Mouse (Mus musculus): ENCODE data around the gene Ktn1. TPM values are rescaled to one million over a fixed set of nuclear protein-coding genes. Genes with fewer than 3 reads are reported as not detected.

Ktn1 gene
- total and polyA plus RNA-seq, 2 experiments from 2014 or later = 55.3 to 79.9 TPM

DNA sequence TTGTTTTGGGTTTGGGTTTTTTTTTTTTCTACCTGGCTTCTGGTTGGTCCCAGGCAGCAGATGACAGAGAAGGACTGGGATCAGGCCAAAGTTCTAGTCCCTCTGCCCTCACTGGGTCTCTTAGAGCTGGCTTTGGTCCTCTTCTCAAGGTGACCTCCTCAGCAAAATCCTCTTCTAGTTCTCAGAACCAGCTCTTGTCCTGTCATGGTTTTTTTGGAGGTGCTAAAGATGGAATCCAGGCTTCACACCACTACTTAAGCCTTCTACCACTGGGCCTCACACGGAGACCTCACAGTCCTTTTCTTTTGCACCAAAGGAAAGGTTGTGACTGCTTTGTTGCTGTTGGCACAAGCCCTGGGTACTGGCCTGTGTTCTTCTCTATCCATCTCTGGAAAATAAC, 15.8 kb upstream of the Ktn1 start:
- Histone ChIP-seq H3K9me3 (ENCODE audit: low read length) (no peaks in the 10 kb centered on the region), H3K27me3 (ENCODE audit: insufficient read depth, low read length) (no peaks in the 10 kb centered on the region), H3K4me2 (ENCODE audit: low read depth) (no peak overlapping the region), H3K4me3 (ENCODE audit: low read depth, low read length) (no peak overlapping the region), H3K9ac (no peak overlapping the region), H3K27ac (ENCODE audit: low read depth, low read length) (no peak overlapping the region), H3K4me1 (ENCODE audit: insufficient read depth) (no peaks in the 10 kb centered on the region), H3K36me3 (ENCODE audit: insufficient read depth) (no peaks in the 10 kb centered on the region)
- ATAC-seq (no peak), DNase-seq (no peak)
- WGBS = 77% methylated on average over 1 of the region's 1 CpGs
- no peak for TF ChIP-seq CTCF (IDR thresholded peaks at IDR 0.05; ENCODE audit: low read depth)

DNA sequence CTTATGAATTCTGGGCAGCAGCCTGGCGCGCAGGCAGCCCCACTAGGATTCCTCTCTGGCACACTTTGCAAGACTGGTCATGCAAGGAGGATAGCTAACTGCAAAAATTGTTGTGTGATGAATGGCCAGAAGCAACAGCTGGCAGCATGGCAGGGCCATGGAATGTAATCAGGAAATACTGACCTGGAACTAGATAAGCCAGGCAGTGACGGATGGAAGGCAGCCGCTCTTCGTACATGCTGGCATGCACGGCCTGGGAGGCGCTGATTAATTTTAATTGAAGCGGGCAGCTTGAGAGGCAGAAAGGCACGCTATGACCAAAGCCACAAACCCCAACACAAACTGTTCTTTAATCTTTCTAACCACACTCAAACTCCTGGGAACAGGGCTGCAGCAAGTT, 13.8 kb upstream of the Ktn1 start:
- Histone ChIP-seq H3K9ac (no peak overlapping the region), H3K4me1 (ENCODE audit: insufficient read depth) (no peaks in the 10 kb centered on the region), H3K4me2 (ENCODE audit: low read depth) (no peak overlapping the region), H3K27me3 (ENCODE audit: insufficient read depth, low read length) (no peaks in the 10 kb centered on the region), H3K4me3 (ENCODE audit: low read depth, low read length) (no peak overlapping the region), H3K27ac (ENCODE audit: low read depth, low read length) (no peak overlapping the region), H3K36me3 (ENCODE audit: insufficient read depth) (no peaks in the 10 kb centered on the region), H3K9me3 (ENCODE audit: low read length) (no peaks in the 10 kb centered on the region)
- WGBS = 64% methylated on average over 9 of the region's 9 CpGs
- no peak for DNase-seq
- ATAC-seq = no peak
- TF ChIP-seq CTCF (IDR thresholded peaks at IDR 0.05; ENCODE audit: low read depth) = no peak

DNA sequence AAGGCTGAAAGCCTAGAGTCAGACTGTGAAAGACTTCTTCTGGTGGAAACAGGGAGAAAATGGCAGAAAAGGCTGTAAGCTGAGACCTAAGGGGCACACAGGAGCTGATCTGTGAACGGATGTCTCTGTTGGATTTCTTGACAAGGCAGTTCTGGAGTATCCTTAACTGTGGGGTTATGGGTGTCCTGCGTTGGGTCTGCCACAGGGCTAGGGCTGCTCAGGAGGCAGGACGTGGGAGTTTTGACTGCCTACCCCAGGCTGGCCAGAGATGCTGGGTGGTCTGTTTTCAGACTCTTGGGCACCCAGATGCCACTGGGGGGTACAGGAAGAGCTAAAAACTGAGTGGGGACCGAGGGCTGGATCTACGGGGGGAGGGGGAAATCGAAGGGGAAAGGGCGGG, 13.4 kb upstream of the Ktn1 start:
- ATAC-seq = no peak
- WGBS = 82% methylated on average over 7 of the region's 7 CpGs
- DNase-seq = no peak
- TF ChIP-seq CTCF (IDR thresholded peaks at IDR 0.05; ENCODE audit: low read depth) = no peak
- no peak overlapping the region for H3K9ac ChIP-seq
- no peak overlapping the region for H3K4me2 ChIP-seq (ENCODE audit: low read depth)
- no peaks in the 10 kb centered on the region for H3K9me3 ChIP-seq (ENCODE audit: low read length)
- no peaks in the 10 kb centered on the region for H3K36me3 ChIP-seq (ENCODE audit: insufficient read depth)
- no peak overlapping the region for H3K4me3 ChIP-seq (ENCODE audit: low read depth, low read length)
- H3K27me3 ChIP-seq (ENCODE audit: insufficient read depth, low read length) = no peaks in the 10 kb centered on the region
- H3K4me1 ChIP-seq (ENCODE audit: insufficient read depth) = no peaks in the 10 kb centered on the region
- no peak overlapping the region for H3K27ac ChIP-seq (ENCODE audit: low read depth, low read length)

DNA sequence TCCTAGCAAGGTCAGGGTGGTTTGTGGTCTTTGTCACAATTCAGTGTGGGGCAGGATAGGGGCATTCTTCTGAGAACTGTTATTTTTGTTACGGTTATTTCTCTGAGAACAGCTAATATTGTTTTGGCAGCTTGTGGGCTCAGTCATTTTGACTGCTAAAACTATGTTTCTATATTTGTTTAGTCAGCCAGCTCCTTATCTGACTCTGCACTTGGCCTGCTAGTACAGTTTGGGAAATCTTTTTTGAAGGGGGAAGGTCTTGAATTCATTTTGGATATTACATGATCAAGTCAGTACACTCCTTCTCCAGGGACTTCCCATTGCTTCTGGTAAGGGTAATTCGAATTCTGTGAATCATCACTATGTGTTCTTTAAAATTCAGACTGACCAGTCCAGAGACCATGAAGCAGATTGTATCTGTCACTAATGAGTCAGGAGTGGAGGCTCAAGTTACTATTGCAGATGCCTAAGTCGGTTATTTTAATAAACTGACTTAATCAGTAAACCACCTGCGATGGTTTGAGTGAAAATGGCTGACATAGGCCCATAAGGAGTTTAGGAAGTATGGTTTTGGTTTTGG, 9.8 kb upstream of the Ktn1 start:
- Histone ChIP-seq H3K4me3 (ENCODE audit: low read depth, low read length) (no peak overlapping the region), H3K4me2 (ENCODE audit: low read depth) (no peak overlapping the region), H3K36me3 (ENCODE audit: insufficient read depth) (no peaks in the 10 kb centered on the region), H3K4me1 (ENCODE audit: insufficient read depth) (no peaks in the 10 kb centered on the region), H3K9me3 (ENCODE audit: low read length) (no peaks in the 10 kb centered on the region), H3K27ac (ENCODE audit: low read depth, low read length) (no peak overlapping the region), H3K9ac (no peak overlapping the region), H3K27me3 (ENCODE audit: insufficient read depth, low read length) (no peaks in the 10 kb centered on the region)
- TF ChIP-seq CTCF (IDR thresholded peaks at IDR 0.05; ENCODE audit: low read depth) = no peak
- no peak for ATAC-seq
- WGBS = 79% methylated on average over 4 of the region's 4 CpGs
- DNase-seq = no peak

DNA sequence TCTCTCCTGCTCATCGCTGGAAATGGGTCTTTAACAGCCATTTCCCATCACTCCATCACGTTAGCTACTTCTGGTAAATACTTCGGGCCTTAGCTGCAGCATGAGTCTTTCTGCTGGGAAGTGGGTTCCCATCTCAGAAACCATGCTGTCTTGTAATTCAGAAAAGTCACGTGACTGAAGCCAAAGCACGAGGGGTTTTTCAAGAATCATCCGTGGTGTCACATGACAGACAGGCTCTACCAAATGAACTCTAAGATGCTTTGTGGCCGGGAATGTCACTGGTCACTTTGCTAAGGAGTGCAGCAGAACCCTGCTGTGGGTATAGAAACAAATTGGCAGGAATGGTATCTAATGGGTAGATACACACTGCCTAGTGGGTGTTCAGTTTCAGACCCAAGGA, 2.6 kb upstream of the Ktn1 start:
- H3K4me1 ChIP-seq (ENCODE audit: insufficient read depth) = no peaks in the 10 kb centered on the region
- no peak for TF ChIP-seq CTCF (IDR thresholded peaks at IDR 0.05; ENCODE audit: low read depth)
- H3K4me3 ChIP-seq (ENCODE audit: low read depth, low read length) = no peak overlapping the region
- no peaks in the 10 kb centered on the region for H3K36me3 ChIP-seq (ENCODE audit: insufficient read depth)
- H3K27ac ChIP-seq (ENCODE audit: low read depth, low read length) = no peak overlapping the region
- no peaks in the 10 kb centered on the region for H3K9me3 ChIP-seq (ENCODE audit: low read length)
- ATAC-seq (no peak), DNase-seq (no peak)
- H3K27me3 ChIP-seq (ENCODE audit: insufficient read depth, low read length) = no peaks in the 10 kb centered on the region; the same call in 1 of the 2 replicates
- H3K9ac ChIP-seq = no peak overlapping the region
- no peak overlapping the region for H3K4me2 ChIP-seq (ENCODE audit: low read depth)
- WGBS = 63% methylated on average over 7 of the region's 7 CpGs

DNA sequence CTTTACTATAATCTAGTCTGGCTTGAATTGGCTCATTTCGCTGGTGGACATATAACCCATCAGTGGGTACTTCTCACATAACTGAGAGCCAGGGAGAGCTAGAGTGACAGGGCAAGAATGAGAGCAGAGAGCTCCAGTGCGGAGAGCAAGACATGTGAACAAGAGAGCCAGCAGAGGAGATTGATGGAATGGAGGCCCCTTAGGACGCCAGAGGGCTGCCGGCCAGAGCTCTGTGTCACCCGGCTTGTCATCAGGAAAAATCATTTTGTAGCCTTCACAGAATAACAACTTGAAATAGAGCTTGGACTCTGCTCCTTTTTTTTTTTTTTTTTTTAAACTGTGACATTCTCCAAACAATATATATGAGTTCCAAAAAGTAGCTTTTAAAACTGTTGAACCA, 2.0 kb upstream of the Ktn1 start:
- H3K27ac ChIP-seq (ENCODE audit: low read depth, low read length) = no peak overlapping the region
- no peaks in the 10 kb centered on the region for H3K4me1 ChIP-seq (ENCODE audit: insufficient read depth)
- DNase-seq (no peak), ATAC-seq (no peak)
- no peaks in the 10 kb centered on the region for H3K9me3 ChIP-seq (ENCODE audit: low read length)
- no peaks in the 10 kb centered on the region for H3K36me3 ChIP-seq (ENCODE audit: insufficient read depth)
- no peak overlapping the region for H3K4me2 ChIP-seq (ENCODE audit: low read depth)
- H3K27me3 ChIP-seq (ENCODE audit: insufficient read depth, low read length) = no peaks in the 10 kb centered on the region; the same call in 1 of the 2 replicates
- H3K9ac ChIP-seq = no peak overlapping the region
- TF ChIP-seq CTCF (IDR thresholded peaks at IDR 0.05; ENCODE audit: low read depth) = no peak
- WGBS = 59% methylated on average over 5 of the region's 5 CpGs
- H3K4me3 ChIP-seq (ENCODE audit: low read depth, low read length) = no peak overlapping the region

DNA sequence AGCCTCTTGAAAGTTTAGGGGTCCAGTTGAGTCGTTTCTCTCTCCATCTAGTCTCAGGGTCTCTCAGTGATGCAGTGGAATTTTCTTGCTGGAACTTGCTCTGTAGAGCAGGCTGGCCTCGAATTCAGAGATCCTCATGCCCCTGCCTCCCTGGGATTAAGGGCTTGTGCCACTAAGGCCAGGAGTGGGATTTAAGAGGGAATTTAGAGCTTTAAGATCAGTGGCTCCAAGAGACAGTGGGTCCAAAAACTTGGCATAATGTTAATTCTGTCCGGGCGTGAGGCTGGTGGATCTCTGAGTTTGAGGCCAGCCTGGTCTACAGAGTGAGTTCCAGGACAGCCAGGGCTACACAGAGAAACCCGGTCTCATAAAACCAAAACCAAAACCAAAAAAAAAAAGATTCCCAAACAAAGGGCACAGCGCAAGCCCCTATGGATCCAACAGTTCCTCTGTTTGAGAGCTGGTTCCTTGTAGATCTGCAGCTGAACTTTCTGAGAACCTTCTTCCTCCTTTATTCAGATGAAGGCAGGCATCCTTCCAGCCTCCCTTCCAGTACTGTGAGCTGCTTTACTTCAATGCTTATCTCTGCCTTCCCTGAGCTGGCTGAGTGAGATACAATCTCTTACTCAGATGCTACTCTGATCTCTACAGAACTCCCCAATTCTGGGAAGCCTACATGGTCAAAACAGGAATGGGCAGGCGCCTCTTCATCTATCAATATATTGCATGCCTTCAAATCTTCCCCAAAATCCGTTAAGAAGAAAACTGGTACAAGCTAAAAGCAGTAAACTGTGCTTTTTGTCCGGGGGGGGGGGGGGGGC, 1.3 kb upstream of the Ktn1 start:
- H3K4me2 ChIP-seq (ENCODE audit: low read depth) = no peak overlapping the region
- DNase-seq (no peak), ATAC-seq (no peak)
- H3K4me1 ChIP-seq (ENCODE audit: insufficient read depth) = no peaks in the 10 kb centered on the region
- no peak overlapping the region for H3K4me3 ChIP-seq (ENCODE audit: low read depth, low read length)
- no peaks in the 10 kb centered on the region for H3K36me3 ChIP-seq (ENCODE audit: insufficient read depth)
- no peak overlapping the region for H3K27ac ChIP-seq (ENCODE audit: low read depth, low read length)
- H3K9me3 ChIP-seq (ENCODE audit: low read length) = no peaks in the 10 kb centered on the region
- H3K9ac ChIP-seq = no peak overlapping the region
- TF ChIP-seq CTCF (IDR thresholded peaks at IDR 0.05; ENCODE audit: low read depth) = no peak
- 74% methylated on average over 9 of the region's 9 CpGs for WGBS
- no peaks in the 10 kb centered on the region; the same call in 1 of the 2 replicates for H3K27me3 ChIP-seq (ENCODE audit: insufficient read depth, low read length)

All from forebrain, postnatal 0 days (tissue).